Comparison of ENCODE assay signal across 23 mouse cellular contexts in the genomic region with DNA sequence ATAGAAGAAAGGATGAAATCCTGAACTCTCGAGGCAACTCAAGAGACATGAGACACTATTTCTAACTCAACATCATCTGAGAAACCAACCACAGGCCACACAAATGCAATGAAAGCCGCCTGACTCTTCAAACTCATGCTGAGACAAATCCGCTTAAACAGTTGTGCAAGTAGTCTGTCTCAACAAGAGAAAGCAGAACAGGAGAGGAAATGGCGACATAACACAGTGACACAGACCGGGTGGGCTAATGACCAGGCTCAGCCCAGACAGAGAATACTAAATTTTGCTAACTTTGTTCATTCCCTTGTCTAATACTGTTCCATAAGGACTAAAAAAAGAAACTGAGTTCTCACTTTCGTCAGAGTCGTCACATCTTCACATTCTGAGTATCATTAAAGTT.
DNase-seq lines count a peak whose midpoint lies in the region; ATAC-seq and TF ChIP-seq lines count a peak whose summit lies in the region.
"Had no signal": no experiment of that assay in that cellular context is flagged by ENCODE, and none has a peak within 500 bp of the region (broad histone marks: within the 10 kb centered on the region; RNA-seq: fewer than 3 reads in every experiment).

No protein-coding gene starts in this region.

- peaks cover 3% of the 10 kb centered on the region; the same call in 1 of the 2 replicates for H3K36me3 ChIP-seq in liver, postnatal 0 days (replicated peaks; ENCODE audit: insufficient read depth, low read length)
- H3K36me3 ChIP-seq in forebrain, embryonic 10.5 days (replicated peaks) = no peaks in the 10 kb centered on the region
- H3K36me3 ChIP-seq: embryonic facial prominence, embryonic 15.5 days; forebrain, embryonic 15.5 days; heart, embryonic 15.5 days; hindbrain, embryonic 15.5 days had no signal

- TF ChIP-seq CTCF in liver, postnatal 0 days (IDR thresholded peaks at IDR 0.05; ENCODE audit: low read depth) = no peak

- H3K4me1 ChIP-seq in liver, postnatal 0 days (ENCODE audit: insufficient read depth) = no peaks in the 10 kb centered on the region
- peaks cover 8% of the 10 kb centered on the region for H3K4me1 ChIP-seq in forebrain, embryonic 10.5 days
- H3K4me1 ChIP-seq: embryonic facial prominence, embryonic 15.5 days; heart, embryonic 15.5 days had no signal

- intact Hi-C loops in heart, postnatal 25 days (cut with DNase I) = no loop called here

- WGBS in liver, postnatal 0 days (ENCODE audit: insufficient replicate concordance) = 59% methylated on average over 7 of the region's 7 CpGs
- WGBS in forebrain, embryonic 10.5 days = 90% methylated on average over 7 of the region's 7 CpGs

- DNase-seq in liver, postnatal 0 days = peak; percentile 16
- DNase-seq in liver = no peak
- DNase-seq in c-Kit-positive CD71-negative TER-119-negative erythroid progenitor cells, embryonic 14.5 days (ENCODE audit: low read depth) = peak; percentile 6
- no peak for DNase-seq in forebrain, embryonic 10.5 days (ENCODE audit: extremely low spot score, low spot score)
- no peak for DNase-seq in heart, postnatal 25 days (ENCODE audit: low spot score)
- DNase-seq: adrenal gland, adult 2 months; adrenal gland, postnatal 36 days; cerebellum, adult 18-20 months; cerebellum, postnatal 10 days; embryo, embryonic 11 days; gastrocnemius, adult 2 months; gastrocnemius, postnatal 25 days; heart, adult 2 months; heart, postnatal 14 days had no signal

- TF ChIP-seq EP300 in liver, postnatal 0 days (IDR thresholded peaks at IDR 0.05; ENCODE audit: low read depth) = no peak

- H3K27me3 ChIP-seq in liver, postnatal 0 days (ENCODE audit: insufficient read depth, low read length) = no peaks in the 10 kb centered on the region
- no peaks in the 10 kb centered on the region for H3K27me3 ChIP-seq in forebrain, embryonic 10.5 days (ENCODE audit: poor library complexity, severe bottlenecking)
- H3K27me3 ChIP-seq: embryonic facial prominence, embryonic 15.5 days; forebrain, embryonic 15.5 days; heart, embryonic 15.5 days; hindbrain, embryonic 15.5 days had no signal

- no peak overlapping the region for H3K4me3 ChIP-seq in liver, postnatal 0 days (ENCODE audit: low read depth, low read length)
- no peak overlapping the region for H3K4me3 ChIP-seq in forebrain, embryonic 10.5 days
- H3K4me3 ChIP-seq: embryonic facial prominence, embryonic 15.5 days; erythroblast, embryonic 14.5 days; forebrain, embryonic 15.5 days; gastrocnemius, adult 2 months; heart, adult 2 months; heart, embryonic 15.5 days; hindbrain, embryonic 15.5 days had no signal

- no peak overlapping the region for H3K9ac ChIP-seq in liver, postnatal 0 days (replicated peaks)
- H3K9ac ChIP-seq: embryonic facial prominence, embryonic 15.5 days; forebrain, embryonic 15.5 days; heart, embryonic 15.5 days; hindbrain, embryonic 15.5 days had no signal

- no peak overlapping the region for H3K27ac ChIP-seq in liver, postnatal 0 days (ENCODE audit: low read depth)
- H3K27ac ChIP-seq in forebrain, embryonic 10.5 days = no peak overlapping the region
- H3K27ac ChIP-seq: embryonic facial prominence, embryonic 15.5 days; forebrain, embryonic 15.5 days; gastrocnemius, adult 2 months; heart, adult 2 months; heart, embryonic 15.5 days; hindbrain, embryonic 15.5 days had no signal

- H3K9me3 ChIP-seq in liver, postnatal 0 days (ENCODE audit: low read length) = no peaks in the 10 kb centered on the region
- H3K9me3 ChIP-seq in forebrain, embryonic 10.5 days = no peaks in the 10 kb centered on the region
- H3K9me3 ChIP-seq: embryonic facial prominence, embryonic 15.5 days; forebrain, embryonic 15.5 days; heart, embryonic 15.5 days; hindbrain, embryonic 15.5 days had no signal

- ATAC-seq in liver, postnatal 0 days = peak; percentile 62
- peak; percentile 95 for ATAC-seq in megakaryocyte, adult 5-6 weeks (ENCODE audit: poor library complexity, severe bottlenecking)
- peak; percentile 96 for ATAC-seq in neutrophil, adult 5-6 weeks (ENCODE audit: extremely low read depth, insufficient number of reproducible peaks, low FRiP score, poor library complexity, severe bottlenecking)
- ATAC-seq: forebrain, embryonic 15.5 days; intestine, embryonic 16.5 days had no signal

- no peak overlapping the region for H3K4me2 ChIP-seq in liver, postnatal 0 days (ENCODE audit: low read depth, low read length)
- H3K4me2 ChIP-seq: embryonic facial prominence, embryonic 15.5 days; forebrain, embryonic 15.5 days; heart, embryonic 11.5 days; heart, embryonic 15.5 days; hindbrain, embryonic 15.5 days had no signal

Comparison
In these comparisons a context has a peak if more than half of its experiments do, and no peak if none do; other contexts are left out.
1. DNase-seq: peak in liver, postnatal 0 days (single experiment) and c-Kit-positive CD71-negative TER-119-negative erythroid progenitor cells, embryonic 14.5 days (single experiment); none in liver (single experiment), forebrain, embryonic 10.5 days (single experiment) and heart, postnatal 25 days (single experiment).
2. Peak in every context shown above with its lines, with median percentiles within 50 percentile points of each other: ATAC-seq.